Mouse (Mus musculus): Measurements from ENCODE around the gene Cldn15.
"Not testable (repeated sequence)": the region's sequence is repeated elsewhere in the genome, so short reads cannot be mapped to it uniquely, and the experiment has no call there.

The Cldn15 gene

DNA sequence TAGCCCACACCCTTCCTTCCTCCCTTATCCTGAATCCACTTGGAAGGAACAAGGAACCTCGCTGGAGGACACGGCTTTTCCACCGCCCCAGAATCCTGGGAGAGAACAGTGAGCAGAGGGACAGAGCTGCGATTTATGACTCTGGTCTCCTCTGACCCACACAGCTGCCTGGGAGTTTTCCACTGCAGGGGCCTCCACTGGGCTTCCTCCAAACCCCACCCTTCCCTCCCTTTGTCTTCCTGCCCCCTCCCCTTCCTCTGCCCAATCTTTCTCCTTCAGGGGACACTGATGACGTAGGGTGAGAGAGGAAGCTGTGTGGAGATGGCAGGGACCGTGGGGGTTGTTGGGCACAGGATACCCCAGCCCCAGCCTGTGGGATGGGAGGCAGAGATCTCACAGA is at the start of gene Cldn15:
Gene Cldn15 (plus strand): TSS at position 286 of the 400 bp plus-strand sequence.
- DNase-seq (ENCODE audit: low spot score), result peak; percentile 63

DNA sequence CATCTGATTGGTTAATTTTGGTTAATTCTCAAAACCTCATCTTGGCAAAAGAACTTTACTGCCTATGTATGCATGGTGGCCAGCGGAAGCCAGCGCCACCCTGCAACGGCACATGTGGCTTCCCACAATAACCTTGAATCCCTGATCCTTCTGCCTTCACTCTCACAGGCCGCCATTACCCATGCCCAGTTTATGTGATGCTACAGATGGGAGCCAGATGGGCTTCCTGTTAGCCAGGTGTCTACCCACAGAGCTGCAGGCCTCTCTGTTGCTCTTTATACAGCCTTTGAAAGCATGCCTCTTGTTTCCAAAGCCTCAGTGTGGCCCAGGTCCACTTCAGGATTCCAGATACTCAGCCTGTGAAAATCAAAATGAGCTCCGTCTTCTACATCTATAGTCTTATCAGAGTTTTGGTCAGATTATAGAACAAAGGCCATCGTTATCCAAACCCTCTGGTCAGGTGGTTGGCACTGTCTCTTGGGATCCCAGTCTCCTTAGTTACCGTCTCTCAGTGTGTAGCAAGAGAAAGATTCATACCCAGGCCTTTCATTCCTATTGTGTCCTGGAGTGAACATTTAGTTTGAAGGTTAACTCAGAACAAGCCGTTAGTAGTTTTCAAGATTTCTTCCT is 48.7 kb upstream of the Cldn15 start:
- no peak for DNase-seq (ENCODE audit: low spot score)

DNA sequence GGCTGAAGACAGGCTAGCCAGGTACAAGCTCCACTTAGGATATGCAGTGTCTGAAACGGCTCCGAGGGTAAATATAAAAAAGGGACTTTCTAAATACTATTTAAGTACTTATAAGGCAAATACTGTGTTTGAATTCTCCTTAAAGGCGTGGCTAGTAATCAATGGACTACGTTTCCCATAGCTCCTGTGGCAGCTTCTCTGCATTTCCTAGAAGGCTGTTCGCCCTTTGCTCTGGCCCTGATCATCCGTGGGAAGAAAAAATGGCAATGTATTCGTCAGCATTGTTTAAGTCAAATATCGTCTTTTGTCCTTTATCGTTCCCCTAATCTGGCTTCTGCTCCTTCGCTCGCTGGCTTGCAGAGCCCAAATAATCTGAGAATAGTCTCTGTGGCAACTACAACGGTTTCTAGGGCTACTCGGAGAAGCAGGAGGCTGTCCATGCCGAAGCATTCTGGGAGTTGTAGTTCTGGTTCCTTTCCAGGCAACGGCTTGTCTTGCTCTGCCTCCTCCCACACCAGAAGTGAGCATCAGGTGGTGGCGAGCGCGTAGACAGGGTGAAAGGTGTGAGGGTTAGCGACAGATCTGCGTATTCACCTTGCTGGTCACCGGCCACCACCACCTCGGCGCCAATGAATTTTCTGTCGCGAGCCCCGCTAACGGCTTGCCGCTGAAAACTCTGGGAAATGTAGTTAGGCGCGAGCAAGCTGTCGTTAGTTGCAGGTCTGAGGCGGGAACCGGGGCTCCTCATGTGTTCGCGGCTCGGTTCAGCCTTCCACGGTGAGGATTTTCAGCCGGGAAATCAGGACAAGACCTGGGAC is 47.6 kb upstream of the Cldn15 start:
- DNase-seq (ENCODE audit: low spot score), result peak; percentile 85

DNA sequence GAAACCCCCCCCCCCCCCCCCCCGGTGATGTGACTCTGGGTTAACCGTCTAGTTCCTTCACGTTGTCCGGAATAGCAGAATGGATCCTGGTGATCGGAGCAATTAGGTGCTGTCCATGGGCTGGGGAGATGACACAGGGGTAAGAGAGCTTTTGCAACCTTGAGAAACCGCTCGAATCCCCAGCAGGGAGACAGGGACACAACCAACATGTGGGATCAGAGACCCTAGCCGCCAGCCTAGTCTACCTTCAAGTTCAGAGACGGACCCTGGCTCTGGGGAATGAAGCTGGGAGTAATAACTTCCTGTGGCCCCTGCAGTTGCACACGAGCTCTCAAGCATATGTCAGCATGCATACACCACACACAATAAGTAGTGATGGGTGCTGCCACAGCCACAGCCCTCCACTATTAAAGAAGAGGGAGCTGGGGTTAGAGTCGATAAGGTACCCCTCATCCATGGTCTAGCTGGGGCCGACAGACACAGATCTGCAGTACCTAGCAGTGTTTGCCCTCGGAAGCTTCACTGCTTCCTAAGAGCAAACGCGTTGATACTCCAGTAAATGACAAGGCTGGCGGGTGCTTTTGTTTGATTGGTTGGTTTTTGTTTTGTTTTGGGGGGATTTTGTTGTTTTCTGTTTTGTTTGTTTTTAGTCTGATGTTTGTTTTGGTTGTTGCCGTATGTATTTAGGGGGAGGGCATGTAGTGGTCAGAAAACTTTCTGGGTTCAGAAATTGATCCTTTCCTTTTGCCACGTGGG is 46.7 kb upstream of the Cldn15 start:
- DNase-seq (ENCODE audit: low spot score), result no peak

DNA sequence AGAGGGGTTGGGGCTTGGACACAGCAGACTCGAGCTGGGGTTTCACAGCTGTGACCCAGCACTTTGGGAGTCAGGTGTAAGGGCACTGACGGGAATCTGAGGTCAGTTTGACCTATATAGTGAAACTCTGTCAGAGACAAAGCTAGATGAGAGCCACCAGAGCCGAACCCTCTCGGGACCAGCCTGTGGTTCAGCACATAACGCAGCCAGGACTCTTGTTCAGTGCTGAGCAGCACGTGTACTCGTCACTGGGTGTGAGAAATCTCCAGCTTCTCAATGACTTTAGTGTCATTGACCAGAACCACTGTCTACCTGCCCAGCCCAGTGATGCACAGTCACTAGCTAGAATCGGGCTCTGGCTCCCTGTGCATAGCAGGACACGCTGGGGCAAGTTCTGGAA is 43.6 kb upstream of the Cldn15 start:
- DNase-seq (ENCODE audit: low spot score), result no peak

DNA sequence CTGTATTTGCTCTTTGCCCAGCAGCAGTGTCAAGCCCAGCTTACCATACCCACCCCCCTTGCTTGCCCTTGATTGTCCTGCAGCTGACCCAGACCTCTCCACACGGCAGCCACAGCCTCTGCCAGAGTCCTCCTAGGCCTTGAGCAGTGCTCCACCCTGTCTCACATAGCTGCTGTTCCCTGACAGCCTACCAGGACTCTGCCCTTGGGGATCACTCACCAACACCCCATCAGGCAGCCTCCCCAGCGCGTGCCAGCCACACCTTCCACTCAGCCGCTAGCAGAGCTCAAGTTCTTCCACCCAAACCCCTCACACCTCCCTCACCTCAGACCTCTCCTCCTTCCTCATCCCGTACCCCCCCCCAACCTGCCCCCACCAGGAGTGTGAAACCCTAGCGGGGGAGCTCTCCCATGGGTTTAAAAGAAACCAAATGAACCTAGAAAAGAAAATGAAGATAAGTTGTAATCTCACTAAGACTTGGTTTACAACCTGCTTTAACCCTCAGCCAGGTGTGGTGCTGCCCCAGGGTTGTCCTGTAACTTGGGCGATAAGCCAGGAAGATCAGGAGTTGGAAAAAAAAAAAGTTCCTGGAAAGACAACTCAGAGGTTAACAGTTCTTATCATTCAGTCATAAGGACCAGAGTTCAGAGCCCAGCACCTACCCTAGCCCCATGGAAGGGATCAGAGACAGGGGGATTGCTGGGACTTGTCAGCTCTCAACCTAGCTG is 42.5 kb upstream of the Cldn15 start:
- DNase-seq (ENCODE audit: low spot score), result no peak

DNA sequence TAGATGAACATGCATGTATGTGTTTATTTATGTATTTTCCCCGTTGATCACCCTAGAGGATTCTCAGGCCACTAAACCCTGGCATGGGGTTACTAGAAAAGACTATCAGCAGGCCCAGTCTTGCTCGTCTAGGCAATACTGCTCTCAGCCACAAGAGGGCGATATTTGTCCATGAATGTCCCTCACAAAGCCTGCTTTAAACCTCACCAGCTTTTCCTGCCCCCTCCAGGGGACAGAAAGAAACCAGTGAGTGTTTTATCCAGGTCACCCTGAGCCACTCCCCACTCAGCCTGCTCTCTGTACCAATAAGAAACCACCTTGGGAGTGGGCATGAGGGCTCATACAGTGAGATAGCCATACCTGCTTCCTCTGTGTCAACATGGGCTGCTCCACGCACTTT is 37.3 kb upstream of the Cldn15 start:
- DNase-seq (ENCODE audit: low spot score), result peak; percentile 82

DNA sequence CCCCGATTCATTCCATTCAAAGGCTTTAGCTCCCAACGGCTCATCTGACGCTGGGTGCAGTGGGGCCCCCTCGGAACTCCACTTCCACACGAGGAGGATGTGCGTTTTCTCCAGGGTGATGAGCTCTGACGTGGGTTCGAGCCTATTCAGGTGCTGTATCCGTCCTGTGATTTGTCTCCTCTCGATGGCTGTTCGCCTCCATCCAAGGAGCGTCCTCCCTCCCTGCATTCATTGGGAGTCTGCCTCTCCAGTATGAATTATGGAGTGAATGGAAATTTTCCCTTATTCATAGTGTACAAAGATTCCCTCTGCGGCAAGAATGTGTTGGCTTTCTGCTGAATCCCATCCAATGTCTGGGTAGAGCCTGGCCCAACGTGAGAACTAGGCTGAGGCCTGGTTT is 34.5 kb upstream of the Cldn15 start:
- no peak for DNase-seq (ENCODE audit: low spot score)

DNA sequence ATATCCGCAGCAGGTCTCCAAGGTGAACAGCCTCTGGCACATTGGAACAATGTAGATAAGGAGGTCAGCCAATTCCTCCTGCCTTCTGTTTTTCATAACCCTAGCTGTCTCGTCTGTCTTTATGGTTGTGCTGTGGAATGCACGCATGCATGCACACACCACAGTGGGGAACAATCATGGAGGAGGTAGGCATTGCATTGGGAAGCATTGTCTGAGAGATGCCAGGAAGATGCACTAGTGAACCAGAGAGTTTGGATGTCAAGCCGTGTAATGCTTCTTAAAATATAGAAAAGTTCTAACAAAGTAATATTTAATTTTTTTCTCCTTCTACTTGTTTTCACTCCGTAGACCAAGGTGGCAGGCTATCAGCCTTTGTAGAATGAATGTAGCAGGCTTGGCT is 33.5 kb upstream of the Cldn15 start:
- DNase-seq (ENCODE audit: low spot score), result no peak

DNA sequence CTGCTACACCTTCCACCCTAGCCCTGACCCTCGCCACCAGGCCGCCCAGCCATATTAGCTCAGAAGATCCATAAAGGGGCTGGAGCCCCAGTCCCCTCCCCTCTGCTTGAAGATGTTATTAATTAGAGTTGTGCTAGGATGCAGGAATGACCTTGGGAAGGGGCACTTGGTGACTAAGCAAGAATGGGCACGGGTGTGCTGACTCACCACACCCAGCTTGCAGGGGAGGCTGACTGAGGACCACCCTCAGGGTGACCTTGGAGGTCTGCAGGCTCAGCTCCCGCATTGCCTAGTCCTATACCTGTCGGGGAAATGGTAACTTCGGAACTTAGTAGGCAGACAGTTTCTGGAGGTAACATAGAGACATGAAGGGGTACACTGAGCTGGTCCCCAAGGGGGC is 32.5 kb upstream of the Cldn15 start:
- DNase-seq (ENCODE audit: low spot score), result no peak

DNA sequence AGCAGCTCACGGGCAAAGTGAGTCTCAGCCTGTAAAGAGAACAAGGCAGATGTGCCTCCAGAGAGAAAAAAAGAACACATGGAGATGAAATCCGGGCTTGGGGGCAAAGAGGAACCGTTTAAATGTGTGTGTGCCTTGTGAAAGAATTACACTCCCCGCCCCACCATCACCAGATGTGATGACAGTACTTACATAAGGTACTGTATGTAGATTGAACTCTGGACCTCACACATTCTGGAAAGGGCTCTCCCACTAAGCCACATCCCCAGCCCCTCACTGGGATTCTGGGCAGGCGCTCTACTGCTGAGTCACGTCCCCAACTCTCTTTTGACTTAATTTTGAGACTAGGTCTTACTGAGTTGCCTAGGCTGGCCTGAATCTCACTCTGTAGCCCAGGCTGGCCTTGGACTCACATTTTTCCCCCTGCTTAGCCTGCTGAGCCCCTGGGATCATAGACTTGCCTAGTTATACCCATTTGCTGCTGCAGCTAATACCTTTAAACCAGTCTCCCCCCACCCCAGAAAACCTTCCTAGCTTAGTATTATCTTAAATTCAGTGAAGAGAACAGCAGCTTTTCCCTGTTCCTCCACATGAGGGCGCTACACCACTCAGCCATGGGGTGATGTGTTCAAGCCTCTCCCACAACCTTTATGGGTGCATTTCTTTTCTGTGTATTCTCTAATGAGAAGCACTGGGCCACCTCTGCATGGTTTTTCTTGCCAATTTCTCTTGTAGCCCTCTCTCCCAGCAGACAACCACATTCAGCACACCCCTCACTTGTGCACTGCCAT is 30.3 kb upstream of the Cldn15 start:
- no peak for DNase-seq (ENCODE audit: low spot score)

DNA sequence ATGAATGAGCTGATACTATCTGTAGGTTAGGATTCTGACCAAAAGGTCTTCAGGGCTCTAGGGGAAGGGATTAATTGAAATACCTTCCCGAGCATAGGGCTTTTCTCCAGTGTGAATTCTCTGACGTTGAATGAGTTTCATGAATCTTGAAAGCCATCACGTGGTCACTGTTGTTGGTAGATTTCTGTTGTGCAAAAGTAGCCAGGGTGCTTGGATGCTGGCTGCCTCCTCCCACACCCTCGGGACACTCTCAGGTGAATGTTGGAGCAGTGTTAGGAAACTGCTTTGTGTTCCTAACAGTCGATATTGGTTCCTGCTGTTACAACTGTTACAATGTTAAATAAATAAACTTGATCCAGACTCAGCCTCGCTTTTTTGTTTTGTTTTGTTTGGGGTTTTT is 29.7 kb upstream of the Cldn15 start:
- DNase-seq (ENCODE audit: low spot score), result no peak

DNA sequence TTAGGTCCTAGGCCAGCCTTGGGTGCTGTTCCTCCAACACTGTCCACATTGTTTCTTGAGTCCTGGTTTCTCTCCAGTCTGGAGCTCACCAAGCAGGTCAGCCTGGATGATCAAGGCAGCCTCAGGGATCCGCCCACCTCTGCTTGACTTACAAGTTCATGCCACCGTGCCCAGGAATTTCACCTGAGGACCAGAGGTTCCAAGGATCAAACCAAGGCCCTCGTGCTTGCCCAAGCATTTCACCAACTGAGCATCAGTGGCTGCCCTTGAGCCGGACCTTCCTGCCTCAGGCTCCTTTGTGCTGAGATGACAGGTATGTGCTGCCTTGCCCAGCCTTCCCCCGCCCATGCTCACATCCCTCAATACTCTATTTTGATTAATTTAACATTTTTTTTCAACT is 28.8 kb upstream of the Cldn15 start:
- DNase-seq (ENCODE audit: low spot score), result no peak

DNA sequence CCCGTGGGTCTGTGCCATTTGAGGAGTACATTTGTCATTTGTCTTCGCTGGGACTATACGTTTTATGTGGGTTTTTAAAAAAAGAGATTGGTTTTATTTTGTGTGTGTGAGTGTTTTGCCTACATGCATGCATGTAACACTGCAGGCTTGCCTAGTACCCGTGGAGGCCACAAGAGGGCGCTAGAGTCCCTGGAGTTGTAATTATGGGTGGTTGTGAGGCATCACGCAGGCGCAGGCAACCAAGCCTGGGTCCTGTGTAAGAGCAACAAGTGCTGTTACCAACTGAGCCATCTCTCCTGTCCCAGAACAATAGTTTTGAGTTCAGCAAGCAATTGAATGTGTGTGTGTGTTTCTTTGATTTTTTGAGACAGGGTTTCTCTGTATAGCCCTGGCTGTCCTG is 27.1 kb upstream of the Cldn15 start:
- no peak for DNase-seq (ENCODE audit: low spot score)

DNA sequence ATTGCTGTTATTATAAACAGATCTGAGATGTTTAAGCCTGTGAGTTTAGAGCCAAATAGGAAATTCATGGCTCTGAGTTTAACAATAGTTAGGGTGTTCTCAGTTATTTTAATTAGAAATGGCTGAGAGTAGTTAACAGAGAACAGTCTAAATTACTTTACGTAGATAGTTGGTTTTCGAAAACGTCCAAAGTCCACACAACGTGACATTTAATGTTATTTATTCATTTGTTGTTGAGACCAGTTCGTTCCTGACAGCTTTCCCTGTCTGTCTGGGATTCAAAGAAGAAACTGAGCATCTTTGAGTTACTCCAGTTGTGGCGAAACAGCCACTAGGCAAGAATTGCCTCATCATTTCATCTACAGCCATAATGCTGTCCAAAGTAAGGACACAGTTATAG is 26.4 kb upstream of the Cldn15 start:
- not testable (repeated sequence) for DNase-seq (ENCODE audit: low spot score)

DNA sequence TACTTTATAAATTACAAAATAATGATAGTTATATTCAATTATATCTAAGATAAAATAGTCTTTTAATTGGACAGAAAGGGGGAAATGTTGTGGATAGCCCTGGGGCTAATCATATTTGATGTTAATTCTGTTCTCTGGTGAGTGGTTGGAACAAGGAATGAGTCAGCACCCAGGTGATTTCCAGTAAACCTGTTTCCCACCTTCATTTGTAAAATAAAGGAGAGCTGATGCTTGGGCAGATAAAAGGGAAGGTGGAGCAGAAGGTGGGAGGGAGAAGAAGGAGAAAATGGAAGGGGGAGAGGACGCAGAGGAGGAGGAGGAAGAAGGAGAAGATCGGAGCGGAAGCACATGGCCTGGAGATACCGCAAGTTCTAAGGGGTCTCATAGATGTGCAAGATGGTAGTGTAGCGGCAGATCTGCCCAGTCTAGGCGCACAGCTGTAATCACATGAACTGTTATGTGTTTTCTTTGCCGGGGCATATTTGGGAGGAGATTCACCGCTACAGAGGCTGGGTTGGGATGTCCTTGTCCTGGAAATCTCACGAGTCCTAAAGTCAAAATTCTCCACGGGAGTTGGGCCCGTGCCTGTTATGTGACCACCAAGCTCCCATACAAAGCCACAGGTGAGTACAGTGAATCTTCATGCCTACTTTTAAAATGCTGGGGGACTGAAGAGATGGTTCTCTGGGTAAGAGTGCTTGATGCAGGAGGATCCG is 25.4 kb upstream of the Cldn15 start:
- no peak for DNase-seq (ENCODE audit: low spot score)

DNA sequence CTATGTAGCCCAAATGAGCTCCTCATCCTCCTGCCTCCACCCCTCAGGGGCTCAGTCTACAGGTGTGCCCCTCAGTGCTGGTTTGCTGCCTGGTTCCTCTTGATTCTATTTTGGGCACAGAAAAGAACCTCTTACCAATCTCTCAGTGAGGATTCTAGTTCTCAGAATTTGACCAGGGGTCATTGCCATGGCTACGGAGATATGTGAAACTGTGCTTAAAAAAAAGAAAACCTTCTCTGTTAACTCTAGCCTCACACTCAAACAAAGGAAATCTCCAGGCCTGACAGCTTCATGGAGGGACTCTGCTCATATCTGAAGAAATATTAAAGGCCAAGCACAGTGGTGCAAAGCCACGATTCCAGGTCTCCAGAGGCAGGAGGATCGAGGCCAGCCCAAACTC is 23.6 kb upstream of the Cldn15 start:
- DNase-seq (ENCODE audit: low spot score), result no peak

DNA sequence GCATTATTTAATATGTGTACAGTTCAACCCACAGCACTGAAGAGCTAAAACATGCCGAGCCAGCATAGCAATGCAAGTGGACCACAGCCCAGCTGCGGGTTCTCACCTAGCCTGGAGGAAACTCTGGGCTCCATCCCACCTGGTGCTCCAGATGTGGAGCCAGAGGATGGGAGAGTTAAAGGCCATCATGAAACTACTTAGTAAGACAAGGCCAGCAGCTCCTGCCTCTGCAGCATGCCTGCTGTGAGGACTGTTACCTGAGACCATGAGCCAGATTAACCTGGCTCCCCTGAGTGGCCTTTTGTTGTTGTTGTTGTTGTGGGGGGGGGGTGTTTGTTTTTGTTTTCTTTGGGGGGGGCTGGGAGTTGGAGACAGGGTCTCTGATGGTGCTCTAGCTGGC is 23.0 kb upstream of the Cldn15 start:
- DNase-seq (ENCODE audit: low spot score), result no peak

DNA sequence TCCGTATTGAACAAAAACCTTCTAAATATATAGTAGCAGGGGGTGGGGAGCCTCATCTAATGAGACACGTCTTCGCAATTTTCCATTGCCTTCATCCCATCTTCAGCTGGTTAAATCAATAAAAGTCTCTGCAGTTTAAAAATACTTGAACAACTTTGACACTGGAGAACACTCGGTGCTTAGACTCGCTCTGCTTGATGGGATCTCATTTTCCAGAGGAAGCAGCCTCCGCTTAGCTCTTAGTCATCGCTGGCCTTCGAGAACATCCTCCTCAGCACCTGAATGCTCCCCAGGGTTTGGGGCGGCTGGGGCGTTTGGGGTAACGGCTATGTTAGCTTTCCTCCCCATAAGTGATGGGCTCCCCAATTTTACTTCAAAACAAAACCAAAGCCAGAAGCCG is 21.3 kb upstream of the Cldn15 start:
- no peak for DNase-seq (ENCODE audit: low spot score)

DNA sequence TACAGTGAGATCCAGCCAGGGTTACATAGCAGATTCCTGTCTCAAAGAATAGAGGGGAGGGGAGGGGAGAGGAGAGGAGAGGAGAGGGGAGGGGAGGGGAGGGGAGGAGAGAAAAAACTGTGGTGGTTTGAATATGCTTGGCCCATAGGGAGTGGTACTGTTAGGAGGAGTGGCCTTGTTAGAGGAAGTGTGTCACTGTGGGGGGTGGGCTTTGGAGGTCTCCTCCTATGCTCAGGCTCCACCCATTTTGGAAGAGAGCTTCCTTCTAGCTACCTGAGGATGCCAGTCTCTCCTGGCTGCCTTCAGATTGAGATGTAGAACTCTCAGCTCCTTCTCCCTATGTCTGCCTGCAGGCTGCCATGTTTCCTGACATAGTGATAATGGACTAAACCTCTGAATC is 18.5 kb upstream of the Cldn15 start:
- no peak for DNase-seq (ENCODE audit: low spot score)

Measured in lung, postnatal 25 days (tissue).